Mouse (Mus musculus) liver, adult (tissue): ENCODE data around the gene Cops7a.

ENCODE experiments used
- GATA4 ChIP-seq: IDR thresholded peaks from 2 replicates; pipeline ENCODE4 v1.6.1; 2014; ENCODE audit warnings: mild to moderate bottlenecking, low read length; ENCODE audit not compliant: insufficient replicate concordance

The Cops7a gene

DNA sequence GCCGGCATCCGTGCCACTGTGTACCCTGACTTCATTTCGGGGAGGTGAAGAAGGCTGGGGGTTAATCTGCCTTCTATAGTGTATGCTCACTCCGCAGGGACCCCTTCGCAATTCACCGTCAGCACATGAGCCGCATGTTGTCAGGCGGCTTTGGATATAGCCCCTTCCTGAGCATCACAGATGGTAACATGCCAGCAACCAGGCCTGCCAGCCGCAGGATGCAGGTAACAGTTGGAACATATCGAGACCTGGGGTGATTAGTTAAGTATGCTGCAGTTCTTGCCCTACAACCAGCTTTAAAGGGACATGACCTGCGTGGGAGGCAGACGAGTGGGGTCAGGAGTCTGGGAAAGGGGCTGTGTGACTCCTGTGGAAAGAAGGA, 33.0 kb downstream of the Cops7a start:
- TF ChIP-seq GATA4 = no peak

DNA sequence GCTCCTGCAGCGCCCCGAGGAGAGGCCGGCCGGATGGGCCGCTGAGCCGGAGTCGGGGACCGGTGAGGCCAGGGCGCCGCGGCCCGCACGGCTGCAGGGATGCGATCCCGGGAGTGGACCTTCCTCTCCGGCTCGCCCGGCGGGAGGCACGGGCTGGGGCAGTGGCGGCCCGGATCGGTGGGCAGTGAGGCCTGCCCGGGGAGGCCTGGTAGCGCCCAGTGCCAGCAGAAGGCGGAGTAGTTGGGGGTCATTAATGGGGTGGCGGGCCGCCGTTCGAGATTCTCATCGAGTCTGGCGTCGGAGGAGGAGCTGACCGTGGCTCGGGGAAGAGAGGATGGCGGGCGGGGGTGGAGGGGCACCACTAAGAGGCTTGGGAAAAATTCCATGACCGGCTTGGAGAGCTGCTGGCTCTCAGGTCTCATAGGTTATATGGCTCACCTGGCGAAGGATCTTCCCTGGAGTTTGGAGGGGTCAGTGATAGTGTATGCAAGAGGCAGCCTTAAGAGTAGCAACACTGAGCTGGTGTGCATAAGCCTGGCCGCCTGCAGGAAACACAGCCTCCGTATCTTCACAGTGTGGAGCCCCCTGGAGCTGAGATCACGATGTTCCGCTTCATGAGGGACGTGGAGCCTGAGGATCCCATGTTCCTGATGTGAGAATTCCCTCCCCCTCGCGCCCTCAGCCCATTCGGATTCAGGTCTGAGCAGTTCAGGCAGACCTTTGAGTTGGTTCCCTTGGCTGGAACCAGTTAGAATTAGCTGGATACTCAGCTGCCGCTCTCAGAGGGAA, 33.6 kb downstream of the Cops7a start:
- TF ChIP-seq GATA4 = no peak

DNA sequence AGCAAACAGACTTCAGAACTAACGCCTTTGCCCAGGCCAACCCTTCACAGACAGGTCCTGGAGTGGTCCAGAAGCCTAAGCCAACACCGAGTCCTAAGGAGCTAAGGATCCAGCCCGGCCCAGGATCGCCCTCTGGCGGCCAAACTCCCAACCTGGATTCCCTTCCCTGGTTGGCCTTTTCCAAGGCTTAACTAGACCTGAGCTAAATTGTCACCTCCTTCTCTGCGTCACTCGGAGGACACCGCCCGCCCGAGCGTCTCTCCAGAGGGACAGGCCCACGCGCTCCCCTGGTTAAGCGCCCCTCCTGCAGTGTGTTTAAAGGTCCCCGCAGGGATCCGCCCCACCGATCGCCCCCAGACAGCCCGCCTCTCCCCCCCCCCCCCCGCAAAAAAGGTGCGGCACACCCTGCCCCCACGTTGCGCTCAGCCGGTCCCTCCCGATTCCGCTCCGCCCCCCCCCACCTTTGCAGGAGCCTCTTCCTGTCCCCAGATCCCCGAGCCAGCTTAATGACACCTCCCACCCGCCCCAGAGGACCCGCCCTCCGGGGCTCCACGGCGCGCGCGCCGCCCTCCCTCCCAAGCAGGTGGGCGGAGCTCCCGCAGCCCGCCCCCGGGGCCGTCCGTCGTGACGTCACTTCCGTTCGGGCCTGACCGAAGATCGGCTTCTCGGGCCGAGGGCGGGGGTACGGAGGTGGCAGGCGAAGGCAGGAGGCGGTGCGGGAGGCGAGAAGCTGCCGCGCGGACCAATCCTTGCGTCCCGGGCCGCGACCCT, 34.4 kb downstream of the Cops7a start, which contains the start of gene Mlf2:
Gene Mlf2, plus strand, starts transcription at position 633 of the 771 bp plus-strand sequence.
- TF ChIP-seq GATA4 = peak; percentile 40; the same call in 1 of the 2 replicates

DNA sequence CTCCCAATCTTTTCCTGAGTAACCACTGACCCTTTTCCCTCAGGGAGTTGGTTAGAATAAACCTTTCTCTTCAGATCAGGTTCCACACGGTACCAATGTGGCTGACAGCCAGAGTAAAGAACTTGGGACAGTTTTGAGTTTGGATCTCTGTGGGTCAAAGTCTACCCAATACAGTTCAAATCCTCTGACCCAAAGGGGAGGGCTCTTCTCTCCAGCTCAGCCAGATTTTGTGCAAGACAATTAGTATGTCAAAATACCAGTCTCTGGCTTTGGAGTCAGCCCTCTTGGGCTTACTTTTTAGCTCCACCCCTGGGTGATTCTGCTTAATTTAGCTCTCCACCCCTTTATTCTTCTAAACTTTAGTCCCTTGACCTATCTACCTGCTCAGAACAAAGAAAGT, 35.1 kb downstream of the Cops7a start:
- TF ChIP-seq GATA4 = no peak

DNA sequence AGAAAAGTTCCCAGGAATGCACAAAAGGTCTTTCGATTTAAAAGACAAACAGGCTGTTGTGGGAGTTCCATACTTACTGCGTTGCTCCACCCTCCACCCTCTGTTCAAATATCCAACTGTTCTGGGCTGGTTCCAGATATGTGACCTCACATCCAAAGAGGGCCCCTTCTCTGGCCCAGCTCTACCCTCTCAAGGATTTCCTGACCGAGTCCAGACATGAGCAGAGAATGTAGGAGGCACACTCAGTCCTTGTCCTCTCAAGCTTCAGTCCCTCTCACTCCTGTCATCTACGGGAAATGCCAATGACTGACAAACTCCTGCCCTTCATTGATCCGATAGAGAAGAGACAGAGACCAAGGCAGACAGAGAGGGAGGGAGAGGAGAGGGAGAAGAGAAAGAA, 39.4 kb downstream of the Cops7a start:
- TF ChIP-seq GATA4 = no peak

DNA sequence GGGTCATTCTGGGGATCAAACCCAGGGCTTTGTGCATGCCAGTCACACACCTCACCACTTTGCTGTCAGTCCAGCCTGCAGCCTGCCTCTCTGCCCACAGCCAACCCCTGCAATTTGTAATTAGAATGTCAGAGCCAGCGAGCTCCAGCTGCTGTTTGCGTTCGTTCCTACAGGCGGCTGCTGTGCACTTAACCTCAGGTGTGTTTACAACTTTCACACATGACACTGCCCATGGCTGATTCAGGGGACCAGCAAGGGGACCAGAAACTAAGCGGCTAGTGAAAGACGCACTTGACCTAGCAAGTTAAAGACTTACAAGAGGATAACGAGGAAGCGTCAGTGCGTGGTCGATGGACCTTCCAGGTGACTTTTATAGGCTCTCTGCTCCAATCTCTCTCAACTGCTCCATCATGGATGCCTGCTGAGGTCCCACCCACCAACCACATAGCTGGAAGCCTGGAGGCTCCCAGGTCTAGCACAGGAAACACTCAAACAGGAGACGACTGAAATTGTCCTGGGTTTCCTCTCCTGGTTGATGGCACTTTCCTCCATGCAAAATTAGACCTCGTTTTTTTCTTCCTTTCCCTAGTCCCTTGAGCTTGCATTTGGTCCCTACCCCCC, 40.1 kb downstream of the Cops7a start:
- TF ChIP-seq GATA4 = no peak

DNA sequence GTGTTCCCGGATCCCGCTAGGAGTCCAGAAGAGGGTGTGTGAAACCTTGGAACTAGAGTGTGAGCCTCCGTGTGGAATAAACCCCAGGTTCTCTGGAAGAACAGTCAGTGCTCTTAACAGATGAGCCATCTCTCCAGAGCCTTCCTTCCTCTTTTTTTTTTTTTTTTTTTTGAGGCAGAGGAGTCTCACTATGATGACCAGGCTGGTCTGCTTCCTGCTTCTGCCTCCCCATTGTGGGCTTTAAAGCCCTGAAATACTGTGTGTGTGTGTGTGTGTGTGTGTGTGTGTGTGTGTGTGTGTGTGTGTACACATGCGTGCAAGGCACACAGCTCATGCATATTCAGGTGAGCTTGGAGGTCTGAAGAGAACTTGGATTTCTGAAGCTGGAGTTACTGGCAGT, 43.8 kb downstream of the Cops7a start:
- no peak for TF ChIP-seq GATA4

DNA sequence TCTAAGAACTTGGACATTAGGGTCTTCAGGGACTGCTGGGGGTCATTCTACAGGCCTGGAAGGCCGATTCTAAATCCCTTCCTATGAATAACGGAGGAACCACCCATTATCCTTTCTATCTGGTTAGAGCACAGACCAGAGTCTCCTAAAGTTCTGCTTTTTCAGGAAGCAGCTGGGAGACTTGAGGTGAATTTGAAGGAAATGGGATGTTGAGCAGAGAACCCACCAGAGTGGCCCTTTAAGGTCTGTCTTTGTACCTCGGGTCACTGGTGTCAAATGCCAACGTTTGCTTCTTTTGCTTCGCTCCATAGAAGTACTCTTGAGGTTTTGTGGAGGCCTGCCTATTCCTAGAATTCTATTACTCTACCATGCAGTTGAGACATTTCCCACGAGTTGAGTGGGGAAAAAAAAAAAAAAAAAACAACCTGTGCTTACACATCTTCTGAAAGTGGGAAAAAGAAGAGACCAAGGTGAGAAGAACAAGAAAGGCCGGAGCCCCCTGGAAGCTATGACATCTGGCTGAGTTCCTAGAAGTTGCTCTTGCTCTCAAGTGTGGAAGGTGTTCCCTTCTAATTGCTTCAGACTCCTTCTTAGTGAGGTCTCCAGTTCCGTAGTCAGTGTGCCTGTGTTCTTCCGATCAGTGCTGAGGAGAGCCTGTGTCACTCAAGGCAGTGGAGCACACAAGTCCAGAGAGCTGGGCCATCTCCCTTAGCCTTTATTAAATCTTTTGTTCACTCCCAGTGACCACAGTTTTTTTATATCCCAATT, 44.8 kb downstream of the Cops7a start:
- TF ChIP-seq GATA4 = no peak

DNA sequence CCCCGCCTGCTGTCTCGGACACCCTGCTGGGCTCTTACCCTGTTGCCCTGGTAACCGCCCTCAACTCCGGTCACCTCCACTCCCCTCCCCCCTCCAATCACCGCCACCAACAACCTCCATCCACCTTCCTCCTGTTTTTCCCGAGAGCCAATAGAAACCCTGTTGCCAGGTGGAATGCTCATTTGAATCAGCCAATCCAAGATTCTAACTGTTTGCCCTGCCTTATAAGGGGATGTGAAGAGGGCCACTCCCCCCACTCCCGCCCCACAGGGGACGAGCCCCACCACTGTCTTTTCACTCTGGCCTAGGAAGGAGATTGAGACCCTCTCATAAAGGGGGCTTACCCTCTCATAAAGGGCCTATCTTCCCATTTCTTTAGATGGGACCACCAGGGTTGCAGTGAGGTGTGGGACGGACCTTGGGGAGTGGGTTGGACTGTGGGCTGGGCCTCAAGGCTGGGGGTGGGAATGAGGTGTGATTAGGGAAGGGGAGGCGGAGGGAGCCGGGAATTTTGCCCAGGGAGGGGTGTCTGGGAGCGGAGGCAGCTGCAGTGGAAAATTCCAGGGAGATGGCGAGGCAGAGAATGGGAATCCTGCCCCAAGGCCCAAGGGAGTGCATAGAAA, 45.5 kb downstream of the Cops7a start, which contains the start of gene Ptms:
Gene Ptms, minus strand, starts transcription at position 409 of the 623 bp plus-strand sequence.
- peak; percentile 64; the same call in 1 of the 2 replicates for TF ChIP-seq GATA4

DNA sequence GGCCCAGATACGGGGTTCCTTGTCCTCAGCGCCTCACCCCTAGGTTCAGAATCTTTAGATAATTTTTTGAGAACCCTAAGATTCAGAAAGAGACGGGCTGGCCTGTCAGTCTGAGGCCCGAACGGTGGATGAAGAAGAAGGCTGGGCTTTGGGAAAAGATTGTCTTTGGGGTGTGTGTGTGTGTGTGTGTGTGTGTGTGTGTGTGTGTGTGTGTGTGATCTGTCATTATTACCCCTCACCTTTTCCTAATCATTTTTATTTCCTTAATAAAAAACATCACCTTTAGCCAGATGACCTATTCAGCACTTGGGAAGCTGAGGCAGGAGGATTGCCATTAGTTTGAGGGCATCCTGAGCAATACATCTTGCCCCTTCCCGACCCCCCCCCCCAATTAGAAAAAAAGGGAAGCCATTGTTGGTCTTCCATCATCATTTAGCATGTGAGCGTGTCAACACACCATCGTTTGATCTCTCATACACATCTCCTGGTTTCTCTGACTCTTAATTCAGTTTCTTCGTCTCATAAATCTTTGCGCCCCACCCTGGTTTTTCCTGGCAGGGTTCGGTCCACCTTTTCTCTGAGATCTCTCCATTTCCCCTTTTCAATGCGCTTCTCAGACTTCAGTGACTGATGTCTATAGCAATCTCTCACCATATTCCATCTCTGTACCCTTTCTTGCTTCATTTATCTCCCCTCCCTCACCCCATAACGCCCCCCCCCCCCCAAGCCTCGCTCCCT, 46.3 kb downstream of the Cops7a start:
- no peak for TF ChIP-seq GATA4

DNA sequence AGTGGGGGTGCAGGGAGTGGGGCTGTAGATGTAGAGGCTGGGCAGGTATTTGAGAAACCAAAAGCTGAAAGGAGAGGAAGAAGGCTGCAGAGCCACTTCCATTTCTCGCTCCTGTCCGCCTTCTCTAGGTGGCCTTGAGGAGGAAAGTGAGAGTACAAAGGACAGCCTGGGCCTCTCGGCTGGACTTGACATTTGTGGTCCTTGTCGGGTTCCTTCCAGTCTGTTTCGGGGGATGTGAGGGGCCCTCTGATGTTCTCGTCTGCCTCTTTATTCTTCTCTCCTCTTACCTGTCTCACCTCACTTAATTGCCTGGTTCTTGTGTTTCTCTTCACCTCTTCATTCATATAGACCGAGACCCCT, 47.0 kb downstream of the Cops7a start:
- TF ChIP-seq GATA4 = no peak

DNA sequence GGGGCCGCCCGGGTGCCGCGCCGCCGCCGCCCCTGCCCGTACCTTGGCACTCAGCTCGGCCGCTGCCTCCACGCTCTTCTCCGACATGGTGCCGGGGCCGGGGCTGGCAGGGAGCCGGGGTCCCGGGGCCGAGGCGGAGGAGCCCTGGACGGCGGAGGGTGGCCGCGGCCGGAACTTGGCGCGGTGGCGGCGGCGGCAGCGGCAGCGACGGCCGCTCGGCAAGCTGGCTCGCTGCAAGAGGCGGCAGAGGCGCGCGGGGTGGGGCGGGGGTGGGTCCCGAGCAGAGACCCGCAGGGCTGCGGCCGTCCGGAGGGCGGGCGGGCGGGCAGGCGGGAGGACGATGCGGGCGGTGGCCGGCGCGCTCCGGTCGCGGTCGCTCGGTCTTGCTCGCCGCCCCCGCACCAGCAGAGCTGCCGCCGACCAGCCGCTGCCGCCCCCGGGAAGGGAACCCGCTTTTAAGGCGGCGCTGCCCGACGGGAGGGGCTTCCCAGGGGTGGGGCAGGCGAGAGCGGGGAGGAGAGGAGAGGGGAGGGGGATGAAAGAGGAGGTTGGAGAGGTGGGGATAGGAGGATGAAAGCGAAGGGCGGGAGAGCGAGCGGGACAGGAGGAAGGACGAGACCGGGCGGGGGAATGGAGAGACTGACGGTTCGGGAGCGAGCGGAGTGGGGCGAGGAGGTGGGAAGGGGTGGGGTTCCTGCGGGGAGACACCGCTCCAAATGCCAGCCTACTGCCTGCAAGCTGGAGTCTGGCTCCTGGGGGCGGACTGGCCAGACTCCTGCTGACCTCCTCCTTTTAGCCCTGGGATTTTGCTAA, 47.6 kb downstream of the Cops7a start:
- TF ChIP-seq GATA4 = no peak
